Mouse (Mus musculus) midbrain, embryonic 12.5 days (tissue): ENCODE data around the gene Ctnnbl1. TPM values are rescaled to one million over a fixed set of nuclear protein-coding genes. Genes with fewer than 3 reads are reported as not detected.

Experiments used
- ATAC-seq: fragments of 200-750 bp; cut with Nextera tagmentation; 2 replicates; pipeline ENCODE4 v1.8.0; 2017; ENCODE audit warnings: low read depth, moderate TSS enrichment, moderate library complexity; ENCODE audit not compliant: low FRiP score
- H3K27ac ChIP-seq: fragments of 300-500 bp; sonication (generic); replicated peaks from 2 replicates; pipeline ENCODE4 v1.5.1; 2016; ENCODE audit warnings: mild to moderate bottlenecking
- H3K27me3 ChIP-seq: fragments of 300-500 bp; sonication (generic); 2 replicates; pipeline ENCODE4 v1.6.1; 2016; ENCODE audit warnings: mild to moderate bottlenecking
- H3K36me3 ChIP-seq: fragments of 300-500 bp; sonication (generic); 2 replicates; pipeline ENCODE4 v1.6.1; 2016
- H3K4me1 ChIP-seq: fragments of 300-500 bp; sonication (generic); 2 replicates; pipeline ENCODE4 v1.6.1; 2016
- H3K4me2 ChIP-seq: fragments of 300-500 bp; sonication (generic); replicated peaks from 2 replicates; pipeline ENCODE4 v1.6.1; 2016; ENCODE audit warnings: mild to moderate bottlenecking, moderate library complexity
- H3K4me3 ChIP-seq: fragments of 300-500 bp; sonication (generic); 2 replicates; pipeline ENCODE4 v1.5.1; 2016; ENCODE audit warnings: mild to moderate bottlenecking
- H3K9ac ChIP-seq: fragments of 300-500 bp; sonication (generic); replicated peaks from 2 replicates; pipeline ENCODE4 v1.6.1; 2016; ENCODE audit warnings: mild to moderate bottlenecking, moderate library complexity
- H3K9me3 ChIP-seq: fragments of 300-500 bp; sonication (generic); 2 replicates; pipeline ENCODE4 v1.6.1; 2016; ENCODE audit warnings: mild to moderate bottlenecking
- WGBS: fragments of 180-500 bp; shearing (Covaris S2); methylation state at CpG from one replicate; pipeline ENCODE4 v1.1.7; 2016; 5-methylcytosine and 5-hydroxymethylcytosine counted together
- polyA plus RNA-seq: library from polyadenylated mRNA; unstranded; fragments of >200 nt; fragmentation: Nextera tagmentation; extraction: Ambion mirVana; gene quantifications from 2 replicates; pipeline ENCODE4 v1.2.1, GENCODE M21; 2016

The Ctnnbl1 gene
- polyA plus RNA-seq, 1 experiment from 2014 or later, result 89.1 TPM

GRCm38 (mm10) chr2:157837050-157837449 is 99.8 kb downstream of the Ctnnbl1 start:
- H3K4me1 ChIP-seq, result peaks cover 12% of the 10 kb centered on the region; the same call in 1 of the 2 replicates
- peaks cover 23% of the 10 kb centered on the region for H3K36me3 ChIP-seq
- WGBS, result 86% methylated on average over 8 of the region's 8 CpGs
- H3K27me3 ChIP-seq, result no peaks in the 10 kb centered on the region
- H3K27ac ChIP-seq, result no peak overlapping the region
- no peak overlapping the region for H3K4me3 ChIP-seq
- no peak overlapping the region for H3K4me2 ChIP-seq
- no peaks in the 10 kb centered on the region for H3K9me3 ChIP-seq
- H3K9ac ChIP-seq, result no peak overlapping the region
- ATAC-seq, result no peak

GRCm38 (mm10) chr2:157838206-157838923 is 101.2 kb downstream of the Ctnnbl1 start:
- no peak for ATAC-seq
- H3K36me3 ChIP-seq, result peaks cover 23% of the 10 kb centered on the region
- H3K9me3 ChIP-seq, result no peaks in the 10 kb centered on the region
- no peak overlapping the region for H3K4me3 ChIP-seq
- peaks cover 12% of the 10 kb centered on the region; the same call in 1 of the 2 replicates for H3K4me1 ChIP-seq
- H3K27me3 ChIP-seq, result no peaks in the 10 kb centered on the region
- H3K4me2 ChIP-seq, result no peak overlapping the region
- no peak overlapping the region for H3K27ac ChIP-seq
- no peak overlapping the region for H3K9ac ChIP-seq
- WGBS, result 96% methylated on average over 13 of the region's 13 CpGs

- Histone ChIP-seq H3K4me2 (no peak overlapping the region), H3K9ac (no peak overlapping the region), H3K36me3 (peaks cover 23% of the 10 kb centered on the region), H3K9me3 (no peaks in the 10 kb centered on the region), H3K4me1 (peaks cover 12% of the 10 kb centered on the region; the same call in 1 of the 2 replicates), H3K27me3 (no peaks in the 10 kb centered on the region), H3K27ac (0 out of 2 replicates have a peak overlapping the region, but pooled peaks have one; percentile 16), H3K4me3 (no peak overlapping the region)
- ATAC-seq, result no peak
These were observed 103.5 kb downstream of the Ctnnbl1 start for GRCm38 (mm10) chr2:157840641-157841078.

GRCm38 (mm10) chr2:157841121-157841520 is 103.9 kb downstream of the Ctnnbl1 start:
- no peak for ATAC-seq
- no peak overlapping the region for H3K4me2 ChIP-seq
- peaks cover 12% of the 10 kb centered on the region; the same call in 1 of the 2 replicates for H3K4me1 ChIP-seq
- WGBS, result 77% methylated on average over 6 of the region's 6 CpGs
- H3K9ac ChIP-seq, result no peak overlapping the region
- H3K9me3 ChIP-seq, result no peaks in the 10 kb centered on the region
- peak overlapping the region; percentile 16; the same call in 1 of the 2 replicates for H3K27ac ChIP-seq
- H3K27me3 ChIP-seq, result no peaks in the 10 kb centered on the region
- no peak overlapping the region for H3K4me3 ChIP-seq
- H3K36me3 ChIP-seq, result peaks cover 23% of the 10 kb centered on the region

GRCm38 (mm10) chr2:157844746-157845145 is 107.5 kb downstream of the Ctnnbl1 start:
- Histone ChIP-seq H3K4me3 (no peak overlapping the region), H3K4me1 (peaks cover 12% of the 10 kb centered on the region; the same call in 1 of the 2 replicates), H3K27ac (no peak overlapping the region), H3K9ac (no peak overlapping the region), H3K9me3 (no peaks in the 10 kb centered on the region), H3K27me3 (no peaks in the 10 kb centered on the region), H3K36me3 (no peaks in the 10 kb centered on the region), H3K4me2 (no peak overlapping the region)
- WGBS, result 80% methylated on average over 2 of the region's 2 CpGs
- no peak for ATAC-seq

GRCm38 (mm10) chr2:157845831-157846230 is 108.6 kb downstream of the Ctnnbl1 start:
- H3K4me2 ChIP-seq, result no peak overlapping the region
- no peaks in the 10 kb centered on the region for H3K9me3 ChIP-seq
- no peaks in the 10 kb centered on the region for H3K36me3 ChIP-seq
- WGBS, result 79% methylated on average over 5 of the region's 5 CpGs
- H3K27me3 ChIP-seq, result no peaks in the 10 kb centered on the region
- H3K27ac ChIP-seq, result no peak overlapping the region
- no peak for ATAC-seq
- peaks cover 4% of the 10 kb centered on the region; the same call in 1 of the 2 replicates for H3K4me1 ChIP-seq
- H3K9ac ChIP-seq, result no peak overlapping the region
- no peak overlapping the region for H3K4me3 ChIP-seq

- H3K27ac ChIP-seq, result no peak overlapping the region
- H3K4me1 ChIP-seq, result peaks cover 4% of the 10 kb centered on the region; the same call in 1 of the 2 replicates
- no peaks in the 10 kb centered on the region for H3K36me3 ChIP-seq
- WGBS, result 84% methylated on average over 3 of the region's 3 CpGs
- no peaks in the 10 kb centered on the region for H3K27me3 ChIP-seq
- no peak overlapping the region for H3K4me3 ChIP-seq
- no peak overlapping the region for H3K9ac ChIP-seq
- H3K4me2 ChIP-seq, result no peak overlapping the region
- H3K9me3 ChIP-seq, result no peaks in the 10 kb centered on the region
- no peak for ATAC-seq
These were observed 115.9 kb downstream of the Ctnnbl1 start for GRCm38 (mm10) chr2:157853135-157853534.

- H3K27me3 ChIP-seq, result no peaks in the 10 kb centered on the region
- peaks cover 20% of the 10 kb centered on the region for H3K4me1 ChIP-seq
- H3K27ac ChIP-seq, result no peak overlapping the region
- H3K4me2 ChIP-seq, result no peak overlapping the region
- WGBS, result 89% methylated on average over 6 of the region's 6 CpGs
- H3K9me3 ChIP-seq, result no peaks in the 10 kb centered on the region
- H3K36me3 ChIP-seq, result no peaks in the 10 kb centered on the region
- H3K9ac ChIP-seq, result no peak overlapping the region
- no peak overlapping the region for H3K4me3 ChIP-seq
- no peak for ATAC-seq
These were observed 118.6 kb downstream of the Ctnnbl1 start for GRCm38 (mm10) chr2:157855814-157856213.

- Histone ChIP-seq H3K4me1 (peaks cover 23% of the 10 kb centered on the region), H3K27me3 (no peaks in the 10 kb centered on the region), H3K9ac (no peak overlapping the region), H3K4me3 (no peak overlapping the region), H3K27ac (no peak overlapping the region), H3K36me3 (no peaks in the 10 kb centered on the region), H3K9me3 (no peaks in the 10 kb centered on the region), H3K4me2 (no peak overlapping the region)
- 84% methylated on average over 3 of the region's 3 CpGs for WGBS
- ATAC-seq, result no peak
These were observed 120.3 kb downstream of the Ctnnbl1 start for GRCm38 (mm10) chr2:157857496-157857895.

GRCm38 (mm10) chr2:157858317-157858716 is 121.1 kb downstream of the Ctnnbl1 start:
- H3K27ac ChIP-seq, result 0 out of 2 replicates have a peak overlapping the region, but pooled peaks have one; percentile 63
- no peak for ATAC-seq
- WGBS, result 81% methylated on average over 7 of the region's 7 CpGs
- no peaks in the 10 kb centered on the region for H3K27me3 ChIP-seq
- H3K9ac ChIP-seq, result 0 out of 2 replicates have a peak overlapping the region, but pooled peaks have one; percentile 11
- H3K36me3 ChIP-seq, result no peaks in the 10 kb centered on the region
- H3K4me1 ChIP-seq, result peaks cover 23% of the 10 kb centered on the region
- H3K4me2 ChIP-seq, result no peak overlapping the region
- H3K4me3 ChIP-seq, result no peak overlapping the region
- H3K9me3 ChIP-seq, result no peaks in the 10 kb centered on the region

- no peaks in the 10 kb centered on the region for H3K9me3 ChIP-seq
- peaks cover 23% of the 10 kb centered on the region for H3K4me1 ChIP-seq
- no peak overlapping the region for H3K4me2 ChIP-seq
- peak overlapping the region; percentile 63 for H3K27ac ChIP-seq
- no peaks in the 10 kb centered on the region for H3K27me3 ChIP-seq
- ATAC-seq, result no peak
- 88% methylated on average over 8 of the region's 8 CpGs for WGBS
- H3K36me3 ChIP-seq, result 0 out of 2 replicates have a peak, but pooled peaks cover 2% of the 10 kb centered on the region
- no peak overlapping the region for H3K4me3 ChIP-seq
- no peak overlapping the region for H3K9ac ChIP-seq
These were observed 122.0 kb downstream of the Ctnnbl1 start for GRCm38 (mm10) chr2:157859046-157859701.

GRCm38 (mm10) chr2:157861273-157861944 is 124.2 kb downstream of the Ctnnbl1 start:
- no peak overlapping the region for H3K9ac ChIP-seq
- 81% methylated on average over 10 of the region's 10 CpGs for WGBS
- no peak overlapping the region for H3K4me2 ChIP-seq
- no peaks in the 10 kb centered on the region for H3K9me3 ChIP-seq
- peaks cover 20% of the 10 kb centered on the region for H3K4me1 ChIP-seq
- H3K27me3 ChIP-seq, result no peaks in the 10 kb centered on the region
- H3K4me3 ChIP-seq, result no peak overlapping the region
- no peak for ATAC-seq
- H3K36me3 ChIP-seq, result 0 out of 2 replicates have a peak, but pooled peaks cover 3% of the 10 kb centered on the region
- no peak overlapping the region; the same call in 1 of the 2 replicates for H3K27ac ChIP-seq
